Mouse (Mus musculus): ENCODE results near the gene Ptpn18.

GRCm38 (mm10) chr1:34516595-34516994, 57.0 kb downstream of the Ptpn18 start:
- TF ChIP-seq CTCF (conservative IDR thresholded peaks at IDR 0.05 in 1 of 2, IDR thresholded peaks at IDR 0.05 in 1 of 2; ENCODE audit: low read depth in 2 of 2, low read length in 2 of 2), result no peak
- no peak for TF ChIP-seq POLR2A (IDR thresholded peaks at IDR 0.05; ENCODE audit: low read depth, low read length)
- no peak for TF ChIP-seq USF2 (conservative IDR thresholded peaks at IDR 0.05; ENCODE audit: low read depth, low read length)
- TF ChIP-seq GABPA (IDR thresholded peaks at IDR 0.05; ENCODE audit: insufficient replicate concordance, low read depth, low read length), result no peak
- TF ChIP-seq MAX (IDR thresholded peaks at IDR 0.05; ENCODE audit: low read length), result no peak
- TF ChIP-seq MYC (IDR thresholded peaks at IDR 0.05; ENCODE audit: low read depth, low read length), result no peak
- no peak for TF ChIP-seq E2F4 (IDR thresholded peaks at IDR 0.05; ENCODE audit: insufficient replicate concordance, low read depth, low read length)
- TF ChIP-seq POLR2AphosphoS2 (IDR thresholded peaks at IDR 0.05; ENCODE audit: low read depth, low read length), result no peak
- TF ChIP-seq RCOR1 (conservative IDR thresholded peaks at IDR 0.05; ENCODE audit: low read depth, low read length), result no peak
- TF ChIP-seq MAZ (IDR thresholded peaks at IDR 0.05; ENCODE audit: low read depth, low read length), result no peak
- TF ChIP-seq HCFC1 (IDR thresholded peaks at IDR 0.05; ENCODE audit: low read depth, low read length), result no peak

All from CH12.LX (cell line).